Mouse (Mus musculus) limb, embryonic 12.5 days (tissue): ENCODE data around the gene Myom1. TPM values are rescaled to one million over a fixed set of nuclear protein-coding genes. Genes with fewer than 3 reads are reported as not detected.

Source experiments
- ATAC-seq: fragments of 200-750 bp; cut with Nextera tagmentation; 2 replicates; pipeline ENCODE4 v1.8.0; 2017; ENCODE audit warnings: low read depth, moderate TSS enrichment; ENCODE audit not compliant: insufficient number of reproducible peaks, insufficient read depth, low FRiP score, low TSS enrichment
- H3K27ac ChIP-seq: fragments of 300-500 bp; sonication (generic); 2 replicates; pipeline ENCODE4 v1.5.1; 2016; ENCODE audit warnings: mild to moderate bottlenecking, moderate library complexity
- H3K27me3 ChIP-seq: fragments of 300-500 bp; sonication (generic); 2 replicates; pipeline ENCODE4 v1.6.1; 2016; ENCODE audit warnings: mild to moderate bottlenecking, moderate library complexity
- H3K36me3 ChIP-seq: fragments of 300-500 bp; sonication (generic); 2 replicates; pipeline ENCODE4 v1.6.1; 2016; ENCODE audit warnings: mild to moderate bottlenecking, moderate library complexity
- H3K4me1 ChIP-seq: fragments of 300-500 bp; sonication (generic); replicated peaks from 2 replicates; pipeline ENCODE4 v1.6.1; 2016
- H3K4me2 ChIP-seq: fragments of 300-500 bp; sonication (generic); 2 replicates; pipeline ENCODE4 v1.6.1; 2016; ENCODE audit warnings: mild to moderate bottlenecking, moderate library complexity
- H3K4me3 ChIP-seq: fragments of 300-500 bp; sonication (generic); replicated peaks from 2 replicates; pipeline ENCODE4 v1.5.1; 2016; ENCODE audit warnings: mild to moderate bottlenecking
- H3K9ac ChIP-seq: fragments of 300-500 bp; sonication (generic); replicated peaks from 2 replicates; pipeline ENCODE4 v1.6.1; 2016; ENCODE audit warnings: mild to moderate bottlenecking, moderate library complexity
- H3K9me3 ChIP-seq: fragments of 300-500 bp; sonication (generic); 2 replicates; pipeline ENCODE4 v1.6.1; 2016; ENCODE audit warnings: mild to moderate bottlenecking, moderate library complexity
- whole genome bisulfite sequencing: fragments of 180-500 bp; shearing (Covaris S2); methylation state at CpG from one replicate; pipeline ENCODE4 v1.1.7; 2016; 5-methylcytosine and 5-hydroxymethylcytosine counted together
- polyA plus RNA-seq: library from polyadenylated mRNA; unstranded; fragments of >200 nt; fragmentation: Nextera tagmentation; extraction: Ambion mirVana; gene quantifications from 2 replicates; pipeline ENCODE4 v1.2.1, GENCODE M21; 2016

The Myom1 gene
- polyA plus RNA-seq, 1 experiment from 2014 or later, result 7.6 TPM

- ATAC-seq, result no peak
These were observed 140.7 kb downstream of the Myom1 start for GRCm38 (mm10) chr17:71143155-71143554.

GRCm38 (mm10) chr17:71144322-71145116 lies 142.1 kb downstream of the Myom1 start:
- H3K27me3 ChIP-seq, result no peaks in the 10 kb centered on the region
- no peak for ATAC-seq
- H3K36me3 ChIP-seq, result no peaks in the 10 kb centered on the region
- H3K4me1 ChIP-seq, result no peaks in the 10 kb centered on the region
- H3K27ac ChIP-seq, result no peak overlapping the region
- no peak overlapping the region for H3K9ac ChIP-seq
- H3K4me2 ChIP-seq, result no peak overlapping the region
- peaks cover 5% of the 10 kb centered on the region; the same call in 1 of the 2 replicates for H3K9me3 ChIP-seq
- 83% methylated on average over 19 of the region's 19 CpGs for WGBS
- H3K4me3 ChIP-seq, result no peak overlapping the region

More at GRCm38 (mm10) chr17:71143155-71143554, 140.7 kb downstream of the Myom1 start:
- WGBS, result 84% methylated on average over 4 of the region's 4 CpGs
- Histone ChIP-seq H3K4me3 (no peak overlapping the region), H3K4me1 (no peaks in the 10 kb centered on the region), H3K9me3 (no peaks in the 10 kb centered on the region), H3K9ac (no peak overlapping the region), H3K4me2 (no peak overlapping the region), H3K27ac (no peak overlapping the region), H3K27me3 (no peaks in the 10 kb centered on the region), H3K36me3 (no peaks in the 10 kb centered on the region)

GRCm38 (mm10) chr17:71145248-71145961 lies 143.0 kb downstream of the Myom1 start:
- Histone ChIP-seq H3K4me2 (no peak overlapping the region), H3K9me3 (peaks cover 5% of the 10 kb centered on the region; the same call in 1 of the 2 replicates), H3K4me1 (no peaks in the 10 kb centered on the region), H3K9ac (no peak overlapping the region), H3K27me3 (no peaks in the 10 kb centered on the region), H3K4me3 (no peak overlapping the region), H3K36me3 (no peaks in the 10 kb centered on the region), H3K27ac (no peak overlapping the region)
- ATAC-seq, result no peak
- WGBS, result 91% methylated on average over 1 of the region's 1 CpGs

- peaks cover 14% of the 10 kb centered on the region for H3K4me1 ChIP-seq
- no peak for ATAC-seq
- H3K4me2 ChIP-seq, result no peak overlapping the region
- no peak overlapping the region for H3K4me3 ChIP-seq
- 60% methylated on average over 4 of the region's 4 CpGs for WGBS
- no peaks in the 10 kb centered on the region for H3K27me3 ChIP-seq
- H3K27ac ChIP-seq, result no peak overlapping the region
- H3K9ac ChIP-seq, result no peak overlapping the region
- peaks cover 5% of the 10 kb centered on the region; the same call in 1 of the 2 replicates for H3K9me3 ChIP-seq
- no peaks in the 10 kb centered on the region for H3K36me3 ChIP-seq
These were observed 150.9 kb downstream of the Myom1 start for GRCm38 (mm10) chr17:71153356-71153755.

GRCm38 (mm10) chr17:71155271-71155670 lies 152.8 kb downstream of the Myom1 start:
- no peak overlapping the region for H3K9ac ChIP-seq
- no peak overlapping the region for H3K4me3 ChIP-seq
- 62% methylated on average over 1 of the region's 1 CpGs for WGBS
- ATAC-seq, result no peak
- H3K27ac ChIP-seq, result no peak overlapping the region
- H3K27me3 ChIP-seq, result no peaks in the 10 kb centered on the region
- no peak overlapping the region for H3K4me2 ChIP-seq
- H3K9me3 ChIP-seq, result no peaks in the 10 kb centered on the region
- no peaks in the 10 kb centered on the region for H3K36me3 ChIP-seq
- peaks cover 31% of the 10 kb centered on the region for H3K4me1 ChIP-seq

- Histone ChIP-seq H3K4me3 (no peak overlapping the region), H3K4me1 (peaks cover 31% of the 10 kb centered on the region), H3K27ac (peak overlapping the region; percentile 91), H3K27me3 (no peaks in the 10 kb centered on the region), H3K36me3 (no peaks in the 10 kb centered on the region), H3K4me2 (no peak overlapping the region), H3K9ac (no peak overlapping the region), H3K9me3 (no peaks in the 10 kb centered on the region)
- ATAC-seq, result peak; percentile 73
- WGBS, result 18% methylated on average over 4 of the region's 4 CpGs
These were observed 156.7 kb downstream of the Myom1 start for GRCm38 (mm10) chr17:71159152-71159567.

GRCm38 (mm10) chr17:71159720-71160119 lies 157.3 kb downstream of the Myom1 start:
- Histone ChIP-seq H3K4me2 (peak overlapping the region; percentile 18; the same call in 1 of the 2 replicates), H3K27ac (peak overlapping the region; percentile 91), H3K4me1 (peaks cover 29% of the 10 kb centered on the region), H3K9me3 (no peaks in the 10 kb centered on the region), H3K27me3 (no peaks in the 10 kb centered on the region), H3K9ac (no peak overlapping the region), H3K4me3 (no peak overlapping the region), H3K36me3 (no peaks in the 10 kb centered on the region)
- ATAC-seq, result no peak
- 37% methylated on average over 8 of the region's 8 CpGs for WGBS

- Histone ChIP-seq H3K4me2 (no peak overlapping the region), H3K36me3 (no peaks in the 10 kb centered on the region), H3K9ac (no peak overlapping the region), H3K4me1 (peaks cover 24% of the 10 kb centered on the region), H3K9me3 (no peaks in the 10 kb centered on the region), H3K4me3 (no peak overlapping the region), H3K27me3 (no peaks in the 10 kb centered on the region), H3K27ac (peak overlapping the region; percentile 91)
- no peak for ATAC-seq
- 89% methylated on average over 8 of the region's 8 CpGs for WGBS
These were observed 158.0 kb downstream of the Myom1 start for GRCm38 (mm10) chr17:71160244-71160995.

- H3K4me1 ChIP-seq, result peaks cover 7% of the 10 kb centered on the region
- no peaks in the 10 kb centered on the region for H3K9me3 ChIP-seq
- H3K4me2 ChIP-seq, result no peak overlapping the region
- H3K9ac ChIP-seq, result no peak overlapping the region
- no peaks in the 10 kb centered on the region for H3K27me3 ChIP-seq
- H3K4me3 ChIP-seq, result no peak overlapping the region
- H3K36me3 ChIP-seq, result no peaks in the 10 kb centered on the region
- WGBS, result 77% methylated on average over 6 of the region's 6 CpGs
- H3K27ac ChIP-seq, result no peak overlapping the region; the same call in 1 of the 2 replicates
- ATAC-seq, result no peak
These were observed 162.6 kb downstream of the Myom1 start for GRCm38 (mm10) chr17:71164991-71165390.

- H3K4me3 ChIP-seq, result no peak overlapping the region
- no peak overlapping the region for H3K4me2 ChIP-seq
- 0 out of 2 replicates have a peak, but pooled peaks cover 4% of the 10 kb centered on the region for H3K9me3 ChIP-seq
- no peaks in the 10 kb centered on the region for H3K27me3 ChIP-seq
- no peaks in the 10 kb centered on the region for H3K4me1 ChIP-seq
- ATAC-seq, result no peak
- H3K36me3 ChIP-seq, result no peaks in the 10 kb centered on the region
- H3K9ac ChIP-seq, result no peak overlapping the region
- WGBS, result 77% methylated on average over 5 of the region's 5 CpGs
- no peak overlapping the region for H3K27ac ChIP-seq
These were observed 165.9 kb downstream of the Myom1 start for GRCm38 (mm10) chr17:71168205-71168815.
